Mouse (Mus musculus): ENCODE measurements around the gene Gm11214. TPM values are rescaled to one million over a fixed set of nuclear protein-coding genes. Genes with fewer than 3 reads are reported as not detected.

The Gm11214 gene
- total and polyA plus RNA-seq, 3 experiments: 0.67 TPM; not detected in 2

DNA sequence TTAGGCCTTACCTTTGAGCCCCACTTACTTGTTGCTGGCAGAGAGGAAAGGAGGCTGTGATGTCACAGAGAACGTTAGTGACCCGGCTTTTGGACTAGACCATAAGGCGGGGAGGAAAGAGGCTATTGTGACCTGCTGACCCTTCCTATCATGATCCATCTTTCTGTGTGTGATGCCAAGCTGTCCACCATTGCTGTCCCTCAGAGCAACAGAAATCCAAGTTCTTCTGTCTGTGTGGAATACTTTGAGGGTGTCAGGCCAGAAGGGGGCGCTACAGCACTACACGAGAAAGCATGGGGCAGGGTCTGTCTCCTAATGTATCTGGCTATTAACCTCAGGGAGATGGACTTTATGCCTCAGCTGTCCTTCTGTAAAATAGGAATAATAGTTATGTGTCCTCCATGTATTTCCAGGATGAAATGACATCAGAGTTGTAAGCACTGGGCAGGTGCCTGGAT is 40.8 kb downstream of the Gm11214 start, which contains the start of gene Tex48:
Tex48 (minus strand) TSS at position 51 of the 458 bp plus-strand sequence.
- H3K27ac ChIP-seq (ENCODE audit: insufficient read depth, low read depth): no peak within 1 kb of the TSS
- H3K79me2 ChIP-seq (replicated peaks; ENCODE audit: control insufficient read depth, extremely low read depth, insufficient read depth, poor library complexity, severe bottlenecking): no peaks in the 10 kb centered on the region
- peak; percentile 92 for TF ChIP-seq SMC3 (IDR thresholded peaks at IDR 0.05; ENCODE audit: low read depth, low read length)
- no peak for TF ChIP-seq POLR2A (IDR thresholded peaks at IDR 0.05; ENCODE audit: low read depth, low read length)
- TF ChIP-seq CHD2 (IDR thresholded peaks at IDR 0.05; ENCODE audit: low read length): no peak
- no peak for TF ChIP-seq USF1 (IDR thresholded peaks at IDR 0.05; ENCODE audit: low read depth, low read length)
- TF ChIP-seq MYC (IDR thresholded peaks at IDR 0.05; ENCODE audit: low read depth, low read length): no peak
- no peak for TF ChIP-seq USF2 (conservative IDR thresholded peaks at IDR 0.05; ENCODE audit: low read depth, low read length)
- peak; percentile 79 to 91 for TF ChIP-seq CTCF (conservative IDR thresholded peaks at IDR 0.05 in 1 of 2, IDR thresholded peaks at IDR 0.05 in 1 of 2; ENCODE audit: low read depth in 2 of 2, low read length in 2 of 2)
- TF ChIP-seq ZC3H11A (IDR thresholded peaks at IDR 0.05; ENCODE audit: low read depth, low read length): peak; percentile 78
- no peak for TF ChIP-seq UBTF (IDR thresholded peaks at IDR 0.05; ENCODE audit: low read depth, low read length)
- no peak for TF ChIP-seq SIN3A (IDR thresholded peaks at IDR 0.05; ENCODE audit: low read length)
- no peak for TF ChIP-seq NRF1 (IDR thresholded peaks at IDR 0.05; ENCODE audit: low read depth, low read length)
- no peak for TF ChIP-seq MAX (IDR thresholded peaks at IDR 0.05; ENCODE audit: low read length)
- no peak for TF ChIP-seq PAX5 (IDR thresholded peaks at IDR 0.05; ENCODE audit: low read length)
- no peak for TF ChIP-seq POLR2AphosphoS2 (IDR thresholded peaks at IDR 0.05; ENCODE audit: low read depth, low read length)
- no peak for TF ChIP-seq NELFE (IDR thresholded peaks at IDR 0.05; ENCODE audit: low read depth, low read length)
- no peak for TF ChIP-seq ZNF384 (IDR thresholded peaks at IDR 0.05; ENCODE audit: low read depth, low read length)
- peak; percentile 92 for TF ChIP-seq RAD21 (IDR thresholded peaks at IDR 0.05; ENCODE audit: low read depth, low read length)
- no peak for TF ChIP-seq MAZ (IDR thresholded peaks at IDR 0.05; ENCODE audit: low read depth, low read length)
- no peak for TF ChIP-seq BHLHE40 (IDR thresholded peaks at IDR 0.05; ENCODE audit: low read depth, low read length)
- TF ChIP-seq ETS1 (conservative IDR thresholded peaks at IDR 0.05; ENCODE audit: low read depth, low read length): no peak
- no peak within 1 kb of the TSS for H3K9ac ChIP-seq (ENCODE audit: insufficient read depth, low read depth)
- H3K4me2 ChIP-seq (ENCODE audit: insufficient read depth, low read depth, poor library complexity, severe bottlenecking): peak within 1 kb of the TSS; percentile 52
- dilution Hi-C loops (cut with MboI; ENCODE audit: extremely low pct_ligation_motif_present, extremely low pct_unique_long_range_greater_than_20kb, low sequenced_read_pairs): no loop called here
- H3K36me3 ChIP-seq (replicated peaks in 1 of 2; ENCODE audit: control insufficient read depth in 1 of 2, insufficient read depth in 1 of 2, low read length in 1 of 2): no peaks in the 10 kb centered on the region
- no peak within 1 kb of the TSS for H3K4me3 ChIP-seq (replicated peaks in 1 of 3; ENCODE audit: low read depth in 2 of 3, low read length in 2 of 3, poor library complexity in 1 of 3)
- peaks cover 1% of the 10 kb centered on the region for H3K27me3 ChIP-seq (replicated peaks)
- in situ Hi-C loops (cut with MboI; ENCODE audit: low pct_ligation_motif_present, low pct_unique_long_range_greater_than_20kb, low sequenced_read_pairs): loop anchor here (25.0 kb wide), 1 partner anchor 865 kb away; no protein-coding TSS in a partner anchor
- peaks cover 10% of the 10 kb centered on the region in 2 experiments for H3K4me1 ChIP-seq (ENCODE audit: control insufficient read depth in 1 of 2, insufficient read depth in 2 of 2)
- DNase-seq (ENCODE audit: extremely low read depth): peak; percentile 67
- peaks cover 5% of the 10 kb centered on the region for H3K9me3 ChIP-seq (replicated peaks; ENCODE audit: low read length)

GRCm38 (mm10) chr4:63621861-63622260 is 41.3 kb downstream of the Gm11214 start:
- dilution Hi-C loops (cut with MboI; ENCODE audit: extremely low pct_ligation_motif_present, extremely low pct_unique_long_range_greater_than_20kb, low sequenced_read_pairs): no loop called here
- TF ChIP-seq USF2 (conservative IDR thresholded peaks at IDR 0.05; ENCODE audit: low read depth, low read length): no peak
- TF ChIP-seq POLR2A (IDR thresholded peaks at IDR 0.05; ENCODE audit: low read depth, low read length): no peak
- TF ChIP-seq USF1 (IDR thresholded peaks at IDR 0.05; ENCODE audit: low read depth, low read length): no peak
- peak; percentile 59 for TF ChIP-seq ZC3H11A (IDR thresholded peaks at IDR 0.05; ENCODE audit: low read depth, low read length)
- TF ChIP-seq MAFK (IDR thresholded peaks at IDR 0.05; ENCODE audit: insufficient replicate concordance, low read length): no peak
- no peak for TF ChIP-seq ETS1 (conservative IDR thresholded peaks at IDR 0.05; ENCODE audit: low read depth, low read length)
- TF ChIP-seq ZKSCAN1 (IDR thresholded peaks at IDR 0.05; ENCODE audit: borderline replicate concordance, low read depth, low read length): no peak
- TF ChIP-seq NRF1 (IDR thresholded peaks at IDR 0.05; ENCODE audit: low read depth, low read length): no peak
- TF ChIP-seq POLR2AphosphoS2 (IDR thresholded peaks at IDR 0.05; ENCODE audit: low read depth, low read length): no peak
- peak; percentile 50 for TF ChIP-seq IRF4 (IDR thresholded peaks at IDR 0.05; ENCODE audit: low read depth, low read length)
- no peak for TF ChIP-seq UBTF (IDR thresholded peaks at IDR 0.05; ENCODE audit: low read depth, low read length)
- no peak for TF ChIP-seq SIN3A (IDR thresholded peaks at IDR 0.05; ENCODE audit: low read length)
- no peak for TF ChIP-seq KAT2A (IDR thresholded peaks at IDR 0.05; ENCODE audit: insufficient replicate concordance, low read length)
- no peak for TF ChIP-seq ELF1 (IDR thresholded peaks at IDR 0.05; ENCODE audit: low read depth, low read length)
- no peak for TF ChIP-seq EP300 (IDR thresholded peaks at IDR 0.05; ENCODE audit: low read length)
- no peak for TF ChIP-seq CHD1 (IDR thresholded peaks at IDR 0.05; ENCODE audit: low read depth, low read length)
- TF ChIP-seq TBP (conservative IDR thresholded peaks at IDR 0.05; ENCODE audit: low read depth, low read length): no peak
- peak in 1 of 2 experiments; percentile 81; a peak in 2 of 4 replicates for TF ChIP-seq CTCF (conservative IDR thresholded peaks at IDR 0.05 in 1 of 2, IDR thresholded peaks at IDR 0.05 in 1 of 2; ENCODE audit: low read depth in 2 of 2, low read length in 2 of 2)
- TF ChIP-seq SMC3 (IDR thresholded peaks at IDR 0.05; ENCODE audit: low read depth, low read length): peak; percentile 70
- no peak for TF ChIP-seq NELFE (IDR thresholded peaks at IDR 0.05; ENCODE audit: low read depth, low read length)
- no peak for TF ChIP-seq MAX (IDR thresholded peaks at IDR 0.05; ENCODE audit: low read length)
- no peak for TF ChIP-seq E2F4 (IDR thresholded peaks at IDR 0.05; ENCODE audit: insufficient replicate concordance, low read depth, low read length)
- TF ChIP-seq ZNF384 (IDR thresholded peaks at IDR 0.05; ENCODE audit: low read depth, low read length): no peak
- no peak for TF ChIP-seq PAX5 (IDR thresholded peaks at IDR 0.05; ENCODE audit: low read length)
- no peak for TF ChIP-seq JUND (conservative IDR thresholded peaks at IDR 0.05; ENCODE audit: low read depth, low read length)

More at GRCm38 (mm10) chr4:63621861-63622260, 41.3 kb downstream of the Gm11214 start:
- Histone ChIP-seq H3K4me1 (ENCODE audit: control insufficient read depth in 1 of 2, insufficient read depth in 2 of 2) (peaks cover 6% of the 10 kb centered on the region in 2 experiments), H3K79me2 (replicated peaks; ENCODE audit: control insufficient read depth, extremely low read depth, insufficient read depth, poor library complexity, severe bottlenecking) (no peaks in the 10 kb centered on the region), H3K36me3 (replicated peaks in 1 of 2; ENCODE audit: control insufficient read depth in 1 of 2, insufficient read depth in 1 of 2, low read length in 1 of 2) (no peaks in the 10 kb centered on the region), H3K9ac (ENCODE audit: insufficient read depth, low read depth) (no peak overlapping the region), H3K9me3 (replicated peaks; ENCODE audit: low read length) (peaks cover 5% of the 10 kb centered on the region), H3K27me3 (replicated peaks) (peaks cover 1% of the 10 kb centered on the region), H3K27ac (ENCODE audit: insufficient read depth, low read depth) (no peak overlapping the region), H3K4me2 (ENCODE audit: insufficient read depth, low read depth, poor library complexity, severe bottlenecking) (peak overlapping the region; percentile 52), H3K4me3 (replicated peaks in 1 of 3; ENCODE audit: low read depth in 2 of 3, low read length in 2 of 3, poor library complexity in 1 of 3) (no peak overlapping the region)
- in situ Hi-C loops (cut with MboI; ENCODE audit: low pct_ligation_motif_present, low pct_unique_long_range_greater_than_20kb, low sequenced_read_pairs): loop anchor here (25.0 kb wide), 1 partner anchor 865 kb away; no protein-coding TSS in a partner anchor
- DNase-seq (ENCODE audit: extremely low read depth): peak; percentile 61
